Mouse (Mus musculus): ENCODE data around the gene Gm21738.
"Not testable (repeated sequence)": the region's sequence is repeated elsewhere in the genome, so short reads cannot be mapped to it uniquely, and the experiment has no call there.

Gene Gm21738

GRCm38 (mm10) chr14:19418830-19419229 is at the start of gene Gm21738:
Gene Gm21738 (minus strand): TSS chr14:19418930.
- DNase-seq (ENCODE audit: extremely low spot score) = not testable (repeated sequence)

- not testable (repeated sequence) for DNase-seq (ENCODE audit: extremely low spot score)
Measured at GRCm38 (mm10) chr14:19383741-19384140, 35.0 kb downstream of the Gm21738 start.

Data from embryo, embryonic 9.5 days (tissue).